Mouse (Mus musculus) myocyte (in vitro differentiated cells): ENCODE data around the gene Srd5a1.

Experiments
- CEBPB ChIP-seq: IDR thresholded peaks from 2 replicates; pipeline ENCODE4 v1.6.1; 2011; ENCODE audit warnings: mild to moderate bottlenecking, moderate library complexity; ENCODE audit not compliant: poor library complexity, insufficient read depth, severe bottlenecking
- E2F4 ChIP-seq: IDR thresholded peaks from one replicate; pipeline ENCODE4 v1.6.1; 2011; ENCODE audit warnings: mild to moderate bottlenecking, control low read depth, moderate library complexity; ENCODE audit not compliant: insufficient read depth
- MAX ChIP-seq: IDR thresholded peaks from one replicate; pipeline ENCODE4 v1.6.1; 2011; ENCODE audit warnings: low read depth, mild to moderate bottlenecking, control low read depth
- MYOG ChIP-seq, 3 experiments: IDR thresholded peaks; one replicate each; pipeline ENCODE4 v1.6.1; 2011; ENCODE audit warnings: control low read depth in 2 of 3, low read depth in 2 of 3, mild to moderate bottlenecking in 2 of 3; ENCODE audit not compliant: insufficient read length in 2 of 3, control insufficient read depth in 1 of 3, insufficient read depth in 1 of 3
- POLR2A ChIP-seq: IDR thresholded peaks from one replicate; pipeline ENCODE4 v1.6.1; 2011; ENCODE audit warnings: low read depth, mild to moderate bottlenecking, control low read depth, moderate library complexity; ENCODE audit not compliant: insufficient read length
- SRF ChIP-seq: IDR thresholded peaks from one replicate; pipeline ENCODE4 v1.6.1; 2011; ENCODE audit warnings: low read depth; ENCODE audit not compliant: control insufficient read depth, insufficient read length

GRCm38 (mm10) chr13:69616716-69617115 is 5.5 kb upstream of the Srd5a1 start:
- TF ChIP-seq MAX (no peak), E2F4 (no peak), POLR2A (no peak), CEBPB (no peak), SRF (no peak), MYOG (IDR thresholded peaks at IDR 0.05; ENCODE audit: control insufficient read depth in 1 of 3, insufficient read depth in 1 of 3, insufficient read length in 2 of 3, low read depth in 2 of 3) (no peak)
